Mouse (Mus musculus): ENCODE results near the gene Wdr5b.
A peak's percentile ranks its signal among the peaks of the same experiment; 100 is the strongest.

The Wdr5b gene

DNA sequence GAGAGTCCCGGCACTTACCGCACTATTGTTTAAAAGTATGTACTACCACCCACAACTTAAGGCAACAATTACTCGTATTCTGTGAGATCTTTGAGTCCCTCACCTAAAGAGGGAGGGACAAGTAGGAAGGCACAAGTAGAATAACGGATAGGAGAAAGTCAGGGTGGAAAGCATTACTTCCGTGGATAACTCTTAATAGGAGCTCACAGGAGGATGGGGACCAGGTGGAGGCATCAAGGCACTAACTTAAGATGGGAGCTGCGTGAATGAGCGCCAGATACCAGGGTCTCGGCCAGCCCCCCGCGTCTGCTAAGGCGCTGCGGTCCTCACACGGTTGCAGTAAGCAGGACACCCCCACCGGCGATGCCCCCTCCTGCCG is 30.1 kb downstream of the Wdr5b start:
- DNase-seq (ENCODE audit: low spot score) = no peak

- DNase-seq (ENCODE audit: low spot score) = peak; percentile 94
Measured at GRCm38 (mm10) chr16:36071450-36072379, 30.7 kb downstream of the Wdr5b start, which contains the start of the genes Fam162a and Ccdc58. Fam162a (minus strand) TSS chr16:36071594. Ccdc58 (plus strand) TSS chr16:36071685.

DNA sequence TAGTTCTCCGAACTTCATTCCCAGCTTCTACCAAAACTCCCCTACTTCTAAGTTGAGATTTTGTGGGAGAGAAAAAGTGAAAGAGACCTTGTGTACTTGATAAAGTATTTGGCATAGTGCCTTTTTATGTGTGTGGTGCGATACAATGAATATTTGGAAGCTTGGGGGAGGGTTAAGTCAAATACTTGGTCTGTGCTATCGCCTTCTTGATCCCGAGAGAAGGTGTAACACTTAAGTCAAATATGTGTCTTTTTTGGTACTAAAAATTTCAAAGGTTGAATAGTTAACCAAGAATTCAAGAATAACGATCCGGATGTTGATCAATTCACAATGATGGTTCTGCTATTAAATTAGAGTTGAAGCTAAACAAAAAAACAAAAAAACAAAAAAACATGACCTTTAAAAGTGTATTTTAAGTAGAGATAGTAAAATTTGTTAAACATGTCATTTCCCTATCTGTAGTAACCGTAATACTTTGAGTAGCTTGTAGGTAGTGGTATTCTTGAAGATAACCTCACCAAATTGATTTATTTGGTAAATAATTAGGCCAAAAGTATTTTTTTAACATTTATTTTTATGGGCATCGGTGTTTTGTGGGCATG is 31.5 kb downstream of the Wdr5b start:
- DNase-seq (ENCODE audit: low spot score) = no peak

DNA sequence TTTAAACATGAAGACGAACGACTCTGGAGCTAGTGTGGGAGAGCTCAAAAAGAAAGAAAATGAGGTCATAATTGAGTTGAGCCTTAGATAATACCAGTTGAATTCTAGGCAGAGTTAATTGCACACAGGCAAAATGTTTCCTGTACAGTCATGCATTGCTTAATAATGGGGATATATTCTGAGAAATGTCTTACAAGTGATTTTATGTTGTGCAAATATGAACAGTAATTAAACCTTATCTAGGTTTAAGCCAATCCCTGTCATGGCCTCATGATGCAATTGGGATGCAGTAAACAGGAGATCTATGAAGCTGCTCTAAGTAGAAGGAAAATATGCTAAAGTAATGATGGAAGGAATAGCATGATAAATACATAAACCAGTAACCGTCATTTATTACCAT is 33.8 kb downstream of the Wdr5b start:
- DNase-seq (ENCODE audit: low spot score) = no peak

DNA sequence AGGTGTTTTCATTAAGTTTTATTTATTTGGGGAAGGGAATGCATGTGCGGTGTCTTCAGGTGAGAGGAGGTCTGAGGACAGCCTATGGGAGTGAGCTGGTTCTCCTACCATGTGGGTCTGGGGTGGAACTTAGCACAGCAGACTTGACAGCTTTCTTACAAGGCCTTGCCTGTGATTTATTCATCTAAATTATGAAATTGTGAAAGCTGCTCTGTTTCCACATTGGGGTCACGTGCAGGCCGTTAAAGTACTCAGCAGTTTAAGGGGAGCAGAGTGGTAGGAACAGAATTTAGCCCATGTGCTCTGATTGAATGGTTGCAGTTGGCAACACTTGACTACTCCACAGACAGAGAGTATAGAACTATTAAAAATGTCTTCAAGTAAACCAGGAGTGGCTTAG is 38.9 kb downstream of the Wdr5b start:
- DNase-seq (ENCODE audit: low spot score) = no peak

DNA sequence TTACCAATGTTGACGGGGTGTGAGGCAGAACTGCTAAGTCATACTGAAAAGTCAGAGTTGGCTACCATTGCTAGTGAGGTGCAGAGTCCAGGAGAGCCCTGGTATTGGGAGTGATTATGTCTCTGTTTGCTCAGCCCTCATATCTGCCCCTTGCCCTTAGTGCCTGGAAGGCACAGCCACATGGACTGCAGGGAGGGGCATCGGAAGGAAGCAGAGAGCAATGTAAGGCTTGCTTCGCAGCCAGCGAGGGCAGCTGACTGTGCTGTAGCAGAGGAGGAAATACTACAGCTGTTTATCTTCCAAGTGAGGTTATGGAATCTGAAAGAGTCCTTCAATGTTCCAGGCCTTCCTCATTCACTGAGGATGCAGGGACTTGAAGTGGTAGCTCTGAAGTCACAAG is 46.9 kb downstream of the Wdr5b start:
- DNase-seq (ENCODE audit: low spot score) = no peak

- DNase-seq (ENCODE audit: low spot score) = no peak
Measured at GRCm38 (mm10) chr16:36089065-36089464, 48.1 kb downstream of the Wdr5b start.

- DNase-seq (ENCODE audit: low spot score) = no peak
Measured at GRCm38 (mm10) chr16:36089850-36090616, 49.0 kb downstream of the Wdr5b start.

DNA sequence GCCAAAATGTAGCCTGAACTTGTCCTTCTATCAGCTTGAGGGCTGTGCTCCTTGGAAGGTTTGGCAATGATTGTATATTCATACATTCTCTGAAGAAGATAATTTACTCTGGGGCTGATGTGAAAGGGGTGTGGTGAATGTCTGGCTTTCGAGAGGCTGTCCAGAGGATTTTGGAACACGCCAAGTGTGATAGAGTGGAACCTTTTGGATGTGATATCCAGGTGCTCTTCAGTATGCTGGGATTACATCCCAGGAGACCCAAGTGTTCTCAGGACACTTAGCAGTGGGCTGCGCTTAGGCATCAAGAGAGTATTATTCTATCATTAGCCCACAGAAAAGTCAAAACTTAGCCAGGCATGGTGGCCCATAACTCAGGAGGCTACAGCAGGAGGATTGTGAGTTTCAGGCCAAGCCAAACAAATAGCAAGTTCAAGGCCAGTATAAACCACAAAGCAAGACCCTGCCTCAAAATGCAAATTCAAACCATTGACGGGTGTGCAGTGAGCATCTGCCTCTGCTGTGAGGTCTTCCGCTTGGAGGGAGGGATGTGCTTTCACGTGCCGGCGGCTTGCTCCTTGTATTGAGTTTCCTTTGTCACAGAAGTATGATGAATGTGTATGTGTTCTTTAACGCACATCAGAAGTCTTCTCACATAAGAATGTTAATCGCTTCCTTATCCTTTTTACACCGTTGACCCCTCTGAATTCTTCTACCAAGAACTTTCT is 50.0 kb downstream of the Wdr5b start:
- DNase-seq (ENCODE audit: low spot score) = no peak

Data from embryo, embryonic 10 days (tissue).